Mouse (Mus musculus) CH12.LX (cell line): ENCODE measurements at regions not wholly inside any gene's neighbourhood (a gene's known extent, or its start where the extent isn't known, plus 50 kb on each side); places are given as distances from the start of the nearest gene placed in this dataset.

Source experiments
- DNase-seq: peaks from one replicate; pipeline ENCODE4 v3.0.0-alpha.2; 2013; ENCODE audit errors: extremely low read depth
- H3K27ac ChIP-seq: 2 replicates; pipeline ENCODE4 v1.5.1; 2012; ENCODE audit warnings: low read depth, mild to moderate bottlenecking, control low read depth, moderate library complexity; ENCODE audit not compliant: insufficient read depth
- H3K27me3 ChIP-seq: replicated peaks from 2 replicates; pipeline ENCODE3; 2012; ENCODE audit warnings: inconsistent platforms
- H3K36me3 ChIP-seq, 2 experiments: replicated peaks in 1 of 2; 2 replicates each; pipeline versions ENCODE3 to v1.6.1; 2012; ENCODE audit warnings: inconsistent platforms in 1 of 2, low read length in 1 of 2, mild to moderate bottlenecking in 1 of 2, mixed read lengths in 1 of 2, moderate library complexity in 1 of 2; ENCODE audit not compliant: control insufficient read depth in 1 of 2, insufficient read depth in 1 of 2
- H3K4me1 ChIP-seq, 2 experiments: 2 replicates each; pipeline ENCODE4 v1.6.1; 2012; ENCODE audit warnings: inconsistent platforms in 1 of 2, moderate library complexity in 1 of 2; ENCODE audit not compliant: insufficient read depth in 2 of 2, control insufficient read depth in 1 of 2
- H3K4me2 ChIP-seq: 2 replicates; pipeline ENCODE4 v1.6.1; 2012; ENCODE audit warnings: low read depth, mild to moderate bottlenecking, control low read depth; ENCODE audit not compliant: poor library complexity, insufficient read depth, severe bottlenecking
- H3K4me3 ChIP-seq, 3 experiments: fragments of 150-350 bp in 1 of 3; sonication (generic) in 1 of 3; replicated peaks in 1 of 3; 2 replicates each; pipeline versions ENCODE3 to v1.5.1; 2011 to 2012; ENCODE audit warnings: low read depth in 2 of 3, low read length in 2 of 3, mild to moderate bottlenecking in 2 of 3, moderate library complexity in 2 of 3, control low read depth in 1 of 3, improper control_type of control experiment in 1 of 3, inconsistent platforms in 1 of 3, mixed read lengths in 1 of 3; ENCODE audit not compliant: poor library complexity in 1 of 3
- H3K79me2 ChIP-seq: replicated peaks from 2 replicates; pipeline ENCODE4 v1.6.1; 2012; ENCODE audit warnings: mild to moderate bottlenecking, moderate library complexity; ENCODE audit not compliant: control insufficient read depth, poor library complexity, insufficient read depth, severe bottlenecking; ENCODE audit errors: extremely low read depth
- H3K9ac ChIP-seq: 2 replicates; pipeline ENCODE4 v1.6.1; 2012; ENCODE audit warnings: low read depth, mild to moderate bottlenecking, control low read depth, moderate library complexity; ENCODE audit not compliant: insufficient read depth
- H3K9me3 ChIP-seq: replicated peaks from 2 replicates; pipeline ENCODE3; 2012; ENCODE audit warnings: low read length, inconsistent platforms, mixed read lengths
- BHLHE40 ChIP-seq: IDR thresholded peaks from 2 replicates; pipeline ENCODE4 v1.6.1; 2011; ENCODE audit warnings: mild to moderate bottlenecking, low read depth, low read length, improper control_type of control experiment
- CHD1 ChIP-seq: IDR thresholded peaks from 2 replicates; pipeline ENCODE4 v1.6.1; 2012; ENCODE audit warnings: low read depth, low read length, improper control_type of control experiment, inconsistent platforms
- CTCF ChIP-seq, 2 experiments: IDR thresholded peaks in 1 of 2; conservative IDR thresholded peaks in 1 of 2; 2 replicates each; pipeline ENCODE4 v1.5.1; 2011 to 2012; ENCODE audit warnings: low read depth in 2 of 2, low read length in 2 of 2, improper control_type of control experiment in 1 of 2, inconsistent platforms in 1 of 2, mild to moderate bottlenecking in 1 of 2, moderate library complexity in 1 of 2
- ELF1 ChIP-seq: IDR thresholded peaks from 2 replicates; pipeline ENCODE4 v1.6.1; 2014; ENCODE audit warnings: low read depth, mild to moderate bottlenecking, inconsistent platforms, low read length, improper control_type of control experiment
- HCFC1 ChIP-seq: IDR thresholded peaks from 2 replicates; pipeline ENCODE4 v1.6.1; 2012; ENCODE audit warnings: low read depth, mild to moderate bottlenecking, inconsistent platforms, low read length, improper control_type of control experiment
- IRF4 ChIP-seq: IDR thresholded peaks from 2 replicates; pipeline ENCODE4 v1.6.1; 2014; ENCODE audit warnings: low read depth, mild to moderate bottlenecking, inconsistent platforms, low read length, improper control_type of control experiment
- JUND ChIP-seq: conservative IDR thresholded peaks from 2 replicates; pipeline ENCODE4 v1.6.1; 2011; ENCODE audit warnings: low read depth, low read length, improper control_type of control experiment
- KAT2A ChIP-seq: IDR thresholded peaks from 2 replicates; pipeline ENCODE4 v1.6.1; 2012; ENCODE audit warnings: low read length, improper control_type of control experiment, inconsistent platforms; ENCODE audit not compliant: insufficient replicate concordance
- MAX ChIP-seq: IDR thresholded peaks from 2 replicates; pipeline ENCODE4 v1.6.1; 2011; ENCODE audit warnings: low read length, improper control_type of control experiment
- MEF2A ChIP-seq: IDR thresholded peaks from 2 replicates; pipeline ENCODE4 v1.6.1; 2014; ENCODE audit warnings: low read depth, mild to moderate bottlenecking, inconsistent platforms, low read length, improper control_type of control experiment, borderline replicate concordance
- MYC ChIP-seq: IDR thresholded peaks from 2 replicates; pipeline ENCODE4 v1.6.1; 2011; ENCODE audit warnings: low read depth, mild to moderate bottlenecking, improper control_type of control experiment, low read length
- NELFE ChIP-seq: IDR thresholded peaks from 2 replicates; pipeline ENCODE4 v1.6.1; 2011; ENCODE audit warnings: low read depth, low read length, improper control_type of control experiment
- RCOR1 ChIP-seq: conservative IDR thresholded peaks from 2 replicates; pipeline ENCODE4 v1.6.1; 2012; ENCODE audit warnings: low read depth, mild to moderate bottlenecking, inconsistent platforms, low read length, improper control_type of control experiment
- SIN3A ChIP-seq: IDR thresholded peaks from 2 replicates; pipeline ENCODE4 v1.6.1; 2012; ENCODE audit warnings: low read length, improper control_type of control experiment, inconsistent platforms
- TBP ChIP-seq: conservative IDR thresholded peaks from 2 replicates; pipeline ENCODE4 v1.6.1; 2011; ENCODE audit warnings: low read depth, low read length, improper control_type of control experiment
- UBTF ChIP-seq: IDR thresholded peaks from 2 replicates; pipeline ENCODE4 v1.6.1; 2012; ENCODE audit warnings: low read depth, mild to moderate bottlenecking, inconsistent platforms, low read length, improper control_type of control experiment, moderate library complexity
- USF1 ChIP-seq: IDR thresholded peaks from 2 replicates; pipeline ENCODE4 v1.6.1; 2014; ENCODE audit warnings: low read depth, mild to moderate bottlenecking, inconsistent platforms, low read length, improper control_type of control experiment
- ZC3H11A ChIP-seq: IDR thresholded peaks from 2 replicates; pipeline ENCODE4 v1.6.1; 2012; ENCODE audit warnings: low read depth, mild to moderate bottlenecking, inconsistent platforms, low read length, improper control_type of control experiment
- ZMIZ1 ChIP-seq: IDR thresholded peaks from 2 replicates; pipeline ENCODE4 v1.6.1; 2012; ENCODE audit warnings: low read depth, mild to moderate bottlenecking, inconsistent platforms, low read length, improper control_type of control experiment
- dilution Hi-C: fragments of 300-500 bp; cut with MboI; formaldehyde crosslinking; loops from 2 replicates; pipeline ENCODE4 v1.14.3; 2020; ENCODE audit warnings: low sequenced_read_pairs; ENCODE audit not compliant: extremely low pct_unique_long_range_greater_than_20kb, extremely low pct_ligation_motif_present
- in situ Hi-C: fragments of 300-500 bp; cut with MboI; formaldehyde crosslinking; loops from 3 replicates; pipeline ENCODE4 v1.14.3; 2019; ENCODE audit warnings: low sequenced_read_pairs, low pct_ligation_motif_present, low pct_unique_long_range_greater_than_20kb, mixed read lengths

DNA sequence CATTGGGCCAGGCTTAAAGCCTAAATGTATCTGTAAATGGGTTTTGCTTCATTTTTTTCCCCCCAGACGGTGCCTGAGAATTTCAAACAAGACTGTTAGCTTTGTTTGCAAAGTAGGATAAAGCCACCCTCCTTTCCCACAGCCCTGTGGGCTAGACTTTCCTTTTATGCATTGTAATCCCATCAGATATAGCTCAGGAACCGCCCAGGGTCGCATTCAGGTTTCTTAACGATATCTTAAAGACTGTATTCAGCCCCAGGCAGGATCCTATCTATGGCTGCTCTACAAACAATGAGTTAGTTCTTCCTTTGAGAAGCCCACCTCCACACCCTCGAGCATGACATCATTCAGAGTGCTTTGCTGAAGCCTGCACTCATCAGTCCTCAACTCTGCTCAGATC is 509.2 kb downstream of the Plekhb2 start:
- dilution Hi-C loops (no loop called here), in situ Hi-C loops (no loop called here)
- H3K9ac ChIP-seq = no peak overlapping the region
- no peak overlapping the region for H3K4me2 ChIP-seq
- TF ChIP-seq HCFC1 (no peak), ELF1 (no peak), MAX (no peak), BHLHE40 (no peak), NELFE (no peak), CTCF (conservative IDR thresholded peaks at IDR 0.05 in 1 of 2, IDR thresholded peaks at IDR 0.05 in 1 of 2; ENCODE audit: low read depth in 2 of 2, low read length in 2 of 2) (no peak), ZMIZ1 (no peak), IRF4 (no peak)
- no peaks in the 10 kb centered on the region for H3K27me3 ChIP-seq
- H3K9me3 ChIP-seq = no peaks in the 10 kb centered on the region
- no peak overlapping the region for H3K4me3 ChIP-seq
- no peaks in the 10 kb centered on the region for H3K4me1 ChIP-seq
- no peak overlapping the region for H3K27ac ChIP-seq
- no peak for DNase-seq
- H3K36me3 ChIP-seq = no peaks in the 10 kb centered on the region
- no peaks in the 10 kb centered on the region for H3K79me2 ChIP-seq

DNA sequence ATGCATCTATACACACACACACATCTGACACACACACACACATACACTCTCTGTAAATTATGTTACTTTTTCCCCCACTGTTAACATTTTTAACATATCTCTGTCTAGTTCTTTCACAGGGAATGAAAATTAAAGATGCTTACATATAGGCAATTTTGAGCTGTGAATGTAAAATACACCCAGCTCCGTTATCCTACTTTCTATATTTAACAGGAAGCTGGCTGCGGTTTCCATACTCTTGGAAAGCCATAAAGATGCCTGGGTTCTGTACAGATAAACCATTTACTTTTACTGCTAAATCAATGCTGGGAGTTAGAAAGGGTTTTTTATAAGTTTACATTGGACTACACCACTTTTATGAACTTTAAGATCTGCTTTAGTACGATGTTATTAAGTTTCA is 511.7 kb downstream of the Plekhb2 start:
- Histone ChIP-seq H3K27ac (no peak overlapping the region), H3K36me3 (no peaks in the 10 kb centered on the region), H3K27me3 (no peaks in the 10 kb centered on the region), H3K4me1 (no peaks in the 10 kb centered on the region), H3K9ac (no peak overlapping the region), H3K4me3 (no peak overlapping the region), H3K9me3 (no peaks in the 10 kb centered on the region), H3K4me2 (no peak overlapping the region), H3K79me2 (no peaks in the 10 kb centered on the region)
- dilution Hi-C loops (no loop called here), in situ Hi-C loops (no loop called here)
- DNase-seq = no peak
- TF ChIP-seq SIN3A = no peak
- no peak for TF ChIP-seq MEF2A
- no peak for TF ChIP-seq MYC
- TF ChIP-seq RCOR1 = no peak
- no peak for TF ChIP-seq BHLHE40
- no peak for TF ChIP-seq TBP
- TF ChIP-seq CHD1 = no peak
- TF ChIP-seq ZC3H11A = no peak
- TF ChIP-seq NELFE = no peak
- TF ChIP-seq JUND = no peak
- TF ChIP-seq ELF1 = no peak
- no peak for TF ChIP-seq USF1
- TF ChIP-seq KAT2A = no peak
- no peak for TF ChIP-seq HCFC1
- no peak for TF ChIP-seq UBTF
- no peak for TF ChIP-seq IRF4
- TF ChIP-seq, all 38 proteins: peak for 0
